Mouse (Mus musculus) lung, embryonic 16.5 days (tissue): ENCODE results near the gene Rin3. TPM values are rescaled to one million over a fixed set of nuclear protein-coding genes. Genes with fewer than 3 reads are reported as not detected.

ENCODE experiments used
- ATAC-seq: fragments of 200-750 bp; cut with Nextera tagmentation; 2 replicates; pipeline ENCODE4 v1.8.0; 2017; ENCODE audit warnings: low read depth, mild to moderate bottlenecking, moderate library complexity
- H3K27ac ChIP-seq: fragments of 300-500 bp; sonication (generic); 2 replicates; pipeline ENCODE4 v1.5.1; 2014; ENCODE audit warnings: mild to moderate bottlenecking, control low read depth, low read length
- H3K27me3 ChIP-seq: fragments of 300-500 bp; sonication (generic); 2 replicates; pipeline ENCODE4 v1.6.1; 2014; ENCODE audit warnings: low read depth, low read length, mixed read lengths; ENCODE audit not compliant: control insufficient read depth, insufficient read depth
- H3K36me3 ChIP-seq: fragments of 300-500 bp; sonication (generic); 2 replicates; pipeline ENCODE4 v1.6.1; 2014; ENCODE audit warnings: low read length; ENCODE audit not compliant: control insufficient read depth, insufficient read depth
- H3K4me1 ChIP-seq: fragments of 300-500 bp; sonication (generic); replicated peaks from 2 replicates; pipeline ENCODE4 v1.6.1; 2014; ENCODE audit warnings: low read length, mixed read lengths; ENCODE audit not compliant: control insufficient read depth, insufficient read depth
- H3K4me2 ChIP-seq: fragments of 300-500 bp; sonication (generic); 2 replicates; pipeline ENCODE4 v1.6.1; 2014; ENCODE audit warnings: low read depth, low read length, control low read depth
- H3K4me3 ChIP-seq: fragments of 300-500 bp; sonication (generic); 2 replicates; pipeline ENCODE4 v1.5.1; 2014; ENCODE audit warnings: mild to moderate bottlenecking, low read length, control low read depth
- H3K9ac ChIP-seq: fragments of 300-500 bp; sonication (generic); 2 replicates; pipeline ENCODE4 v1.6.1; 2014; ENCODE audit warnings: low read length, control low read depth
- H3K9me3 ChIP-seq: fragments of 300-500 bp; sonication (generic); 2 replicates; pipeline ENCODE4 v1.6.1; 2016; ENCODE audit warnings: low read length; ENCODE audit not compliant: control insufficient read depth
- WGBS: fragments of 180-500 bp; shearing (Covaris S2); extraction: QIAGEN DNeasy Blood & Tissue Kit; methylation state at CpG from one replicate; pipeline ENCODE4 v1.1.7; 2014; 5-methylcytosine and 5-hydroxymethylcytosine counted together
- polyA plus RNA-seq: library from polyadenylated mRNA; unstranded; fragments of >200 nt; fragmentation: Nextera tagmentation; extraction: Ambion mirVana; gene quantifications from 2 replicates; pipeline ENCODE4 v1.2.1, GENCODE M21; 2015

Gene Rin3
- polyA plus RNA-seq, 1 experiment from 2014 or later: 16.7 TPM

DNA sequence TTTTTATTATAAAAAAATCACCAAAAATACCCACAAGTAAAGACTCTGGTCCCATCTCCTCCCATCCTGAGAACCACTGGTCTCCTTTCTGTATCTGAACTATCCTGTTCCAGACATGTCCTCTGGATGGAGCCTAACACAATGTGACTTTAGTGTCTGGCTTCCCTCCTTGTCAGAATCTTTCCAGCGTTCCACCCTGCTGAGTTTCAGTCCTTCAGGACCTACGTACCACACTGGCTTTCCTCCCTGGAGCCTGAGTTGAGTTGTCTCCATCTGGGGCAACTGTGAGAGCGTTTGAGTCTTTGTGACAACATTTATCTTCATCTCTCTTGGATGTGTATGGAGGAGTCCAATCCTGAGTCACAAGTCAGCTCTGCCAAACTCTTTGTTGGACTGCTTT lies 30.9 kb upstream of the Rin3 start:
- Histone ChIP-seq H3K4me2 (no peak overlapping the region), H3K27me3 (no peaks in the 10 kb centered on the region), H3K27ac (no peak overlapping the region), H3K9ac (no peak overlapping the region), H3K36me3 (no peaks in the 10 kb centered on the region), H3K4me3 (no peak overlapping the region), H3K4me1 (no peaks in the 10 kb centered on the region), H3K9me3 (no peaks in the 10 kb centered on the region)
- ATAC-seq: peak; percentile 51
- WGBS: 40% methylated on average over 3 of the region's 3 CpGs

GRCm38 (mm10) chr12:102252525-102252924 lies 30.3 kb upstream of the Rin3 start:
- 75% methylated on average over 1 of the region's 1 CpGs for WGBS
- H3K27me3 ChIP-seq: no peaks in the 10 kb centered on the region
- H3K4me1 ChIP-seq: no peaks in the 10 kb centered on the region
- no peaks in the 10 kb centered on the region for H3K9me3 ChIP-seq
- no peak overlapping the region for H3K27ac ChIP-seq
- no peak overlapping the region for H3K9ac ChIP-seq
- no peak for ATAC-seq
- H3K4me3 ChIP-seq: no peak overlapping the region
- no peak overlapping the region for H3K4me2 ChIP-seq
- no peaks in the 10 kb centered on the region for H3K36me3 ChIP-seq

DNA sequence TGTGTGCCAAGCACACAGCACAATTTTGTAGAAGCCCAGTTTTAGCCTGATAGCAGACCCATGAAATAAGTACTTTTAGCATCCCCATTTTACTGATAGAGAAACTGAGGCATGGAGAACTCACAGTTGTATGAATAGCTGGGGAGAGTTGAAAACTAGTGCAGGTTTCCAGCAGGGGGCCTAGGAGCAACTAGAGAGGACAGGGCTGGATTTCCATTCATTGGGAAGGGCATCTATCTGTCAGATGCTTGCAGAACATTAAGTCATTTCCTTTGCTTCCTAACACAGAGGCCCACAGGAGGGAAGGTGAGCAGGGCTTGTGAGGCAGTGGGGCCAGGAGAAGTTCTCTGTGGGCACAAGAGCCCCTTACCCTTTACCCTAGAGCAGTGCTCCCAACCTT lies 27.8 kb upstream of the Rin3 start:
- Histone ChIP-seq H3K9me3 (no peaks in the 10 kb centered on the region), H3K4me3 (no peak overlapping the region), H3K36me3 (no peaks in the 10 kb centered on the region), H3K4me2 (no peak overlapping the region), H3K27ac (no peak overlapping the region), H3K9ac (no peak overlapping the region), H3K4me1 (no peaks in the 10 kb centered on the region), H3K27me3 (no peaks in the 10 kb centered on the region)
- ATAC-seq: no peak

DNA sequence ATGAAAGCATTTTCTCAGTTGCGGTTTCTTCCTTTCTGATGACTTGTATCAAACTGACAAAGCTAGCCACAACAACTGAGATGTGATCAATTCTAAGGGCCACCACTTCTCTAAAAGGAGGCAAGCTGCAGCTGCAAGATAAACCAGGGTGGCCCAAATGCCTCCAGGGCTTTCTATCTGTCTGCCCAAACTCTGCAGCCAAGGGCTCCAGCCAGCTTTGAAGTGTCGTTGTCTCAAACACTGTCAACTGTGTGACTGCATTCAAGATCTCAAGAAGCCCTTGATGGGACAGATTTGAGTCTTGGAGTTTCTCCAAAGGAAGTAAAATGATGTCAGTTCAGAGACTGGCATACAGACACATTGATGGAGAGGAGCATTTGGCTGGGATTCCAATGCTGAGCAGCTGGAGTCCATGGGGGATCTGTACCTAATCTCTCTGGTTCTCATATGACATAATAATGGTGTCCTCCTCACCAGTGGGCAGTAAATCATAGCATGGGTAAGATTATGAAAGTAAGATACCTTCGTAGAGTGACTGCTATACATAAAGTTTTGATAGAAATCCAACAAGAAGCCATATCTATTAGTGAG lies 24.2 kb upstream of the Rin3 start:
- H3K27me3 ChIP-seq: no peaks in the 10 kb centered on the region
- no peaks in the 10 kb centered on the region for H3K9me3 ChIP-seq
- H3K27ac ChIP-seq: no peak overlapping the region
- no peak overlapping the region for H3K4me3 ChIP-seq
- H3K9ac ChIP-seq: no peak overlapping the region
- 62% methylated on average over 3 of the region's 3 CpGs for WGBS
- no peak for ATAC-seq
- H3K4me2 ChIP-seq: no peak overlapping the region
- H3K36me3 ChIP-seq: no peaks in the 10 kb centered on the region
- peaks cover 20% of the 10 kb centered on the region for H3K4me1 ChIP-seq

GRCm38 (mm10) chr12:102261933-102262396 lies 20.9 kb upstream of the Rin3 start:
- H3K36me3 ChIP-seq: no peaks in the 10 kb centered on the region
- H3K9me3 ChIP-seq: no peaks in the 10 kb centered on the region
- peak overlapping the region; percentile 38 for H3K27ac ChIP-seq
- 0 out of 2 replicates have a peak overlapping the region, but pooled peaks have one; percentile 14 for H3K9ac ChIP-seq
- WGBS: 11% methylated on average over 8 of the region's 8 CpGs
- no peak overlapping the region for H3K4me3 ChIP-seq
- no peak overlapping the region for H3K4me2 ChIP-seq
- peaks cover 20% of the 10 kb centered on the region for H3K4me1 ChIP-seq
- peak; percentile 82 for ATAC-seq
- H3K27me3 ChIP-seq: no peaks in the 10 kb centered on the region

- peak; percentile 20 for ATAC-seq
- H3K9ac ChIP-seq: no peak overlapping the region
- no peaks in the 10 kb centered on the region for H3K27me3 ChIP-seq
- H3K27ac ChIP-seq: no peak overlapping the region
- H3K4me1 ChIP-seq: peaks cover 20% of the 10 kb centered on the region
- H3K4me3 ChIP-seq: no peak overlapping the region
- no peaks in the 10 kb centered on the region for H3K9me3 ChIP-seq
- no peaks in the 10 kb centered on the region for H3K36me3 ChIP-seq
- WGBS: 70% methylated on average over 2 of the region's 2 CpGs
- no peak overlapping the region for H3K4me2 ChIP-seq
Measured at GRCm38 (mm10) chr12:102262809-102263208, 20.0 kb upstream of the Rin3 start.

GRCm38 (mm10) chr12:102263249-102263648 lies 19.6 kb upstream of the Rin3 start:
- ATAC-seq: no peak
- no peaks in the 10 kb centered on the region for H3K36me3 ChIP-seq
- no peak overlapping the region for H3K4me2 ChIP-seq
- H3K27ac ChIP-seq: no peak overlapping the region
- H3K9ac ChIP-seq: no peak overlapping the region
- H3K27me3 ChIP-seq: no peaks in the 10 kb centered on the region
- H3K4me1 ChIP-seq: peaks cover 20% of the 10 kb centered on the region
- no peaks in the 10 kb centered on the region for H3K9me3 ChIP-seq
- no peak overlapping the region for H3K4me3 ChIP-seq

GRCm38 (mm10) chr12:102266433-102266832 lies 16.4 kb upstream of the Rin3 start:
- Histone ChIP-seq H3K9me3 (no peaks in the 10 kb centered on the region), H3K27me3 (no peaks in the 10 kb centered on the region), H3K4me1 (peaks cover 17% of the 10 kb centered on the region), H3K4me2 (no peak overlapping the region), H3K27ac (no peak overlapping the region), H3K36me3 (no peaks in the 10 kb centered on the region), H3K4me3 (no peak overlapping the region), H3K9ac (no peak overlapping the region)
- WGBS: 84% methylated on average over 8 of the region's 8 CpGs
- no peak for ATAC-seq

GRCm38 (mm10) chr12:102269144-102269543 lies 13.7 kb upstream of the Rin3 start:
- Histone ChIP-seq H3K36me3 (no peaks in the 10 kb centered on the region), H3K4me2 (no peak overlapping the region), H3K4me1 (no peaks in the 10 kb centered on the region; the same call in 1 of the 2 replicates), H3K9ac (no peak overlapping the region), H3K4me3 (no peak overlapping the region), H3K9me3 (no peaks in the 10 kb centered on the region), H3K27me3 (no peaks in the 10 kb centered on the region), H3K27ac (no peak overlapping the region)
- ATAC-seq: no peak
- WGBS: 47% methylated on average over 2 of the region's 2 CpGs
